Comparison of ENCODE assay signal across 2 mouse cellular contexts in genomic region chr5:40862349-40862748, GRCm38 (mm10).
DNase-seq lines count a peak whose midpoint lies in the region; ATAC-seq lines count a peak whose summit lies in the region.
"Not testable (repeated sequence)": the region's sequence is repeated elsewhere in the genome, so short reads cannot be mapped to it uniquely, and the experiment has no call there.

No protein-coding gene starts in this region.

- H3K4me1 ChIP-seq in midbrain, embryonic 11.5 days (ENCODE audit: control insufficient read depth, insufficient read depth, low read length), result not testable (repeated sequence)

- not testable (repeated sequence) for H3K27me3 ChIP-seq in midbrain, embryonic 11.5 days (ENCODE audit: control insufficient read depth, insufficient read depth, low read length)

- peak; percentile 83 for DNase-seq in heart, adult 11 months
- DNase-seq in midbrain, embryonic 11.5 days (ENCODE audit: low spot score, missing footprints), result peak; percentile 62

- not testable (repeated sequence) for H3K27ac ChIP-seq in midbrain, embryonic 11.5 days (ENCODE audit: low read depth, low read length)

- ATAC-seq in midbrain, embryonic 11.5 days (ENCODE audit: low FRiP score), result not testable (repeated sequence)

- WGBS in midbrain, embryonic 11.5 days, result 90% methylated on average over 7 of the region's 7 CpGs

- H3K4me2 ChIP-seq in midbrain, embryonic 11.5 days, result not testable (repeated sequence)

- H3K4me3 ChIP-seq in midbrain, embryonic 11.5 days (ENCODE audit: low read depth, low read length), result not testable (repeated sequence)

- not testable (repeated sequence) for H3K36me3 ChIP-seq in midbrain, embryonic 11.5 days (ENCODE audit: control insufficient read depth, insufficient read depth, low read length)

- not testable (repeated sequence) for H3K9me3 ChIP-seq in midbrain, embryonic 11.5 days (ENCODE audit: control insufficient read depth, low read length)

- not testable (repeated sequence) for H3K9ac ChIP-seq in midbrain, embryonic 11.5 days (ENCODE audit: low read length)
